Mouse (Mus musculus) olfactory bulb, adult 2 months (tissue): Measurements from ENCODE around the gene Iqsec1.

Experiments used
- CTCF ChIP-seq: fragments of 200-500 bp; IDR thresholded peaks from 2 replicates; pipeline ENCODE4 v1.5.1; 2012; ENCODE audit warnings: low read depth, mild to moderate bottlenecking, low read length, moderate library complexity; ENCODE audit not compliant: insufficient read depth
- POLR2A ChIP-seq: fragments of 200-500 bp; IDR thresholded peaks from 2 replicates; pipeline ENCODE4 v1.6.1; 2012; ENCODE audit warnings: mild to moderate bottlenecking, low read depth, low read length, moderate library complexity; ENCODE audit not compliant: insufficient read depth

DNA sequence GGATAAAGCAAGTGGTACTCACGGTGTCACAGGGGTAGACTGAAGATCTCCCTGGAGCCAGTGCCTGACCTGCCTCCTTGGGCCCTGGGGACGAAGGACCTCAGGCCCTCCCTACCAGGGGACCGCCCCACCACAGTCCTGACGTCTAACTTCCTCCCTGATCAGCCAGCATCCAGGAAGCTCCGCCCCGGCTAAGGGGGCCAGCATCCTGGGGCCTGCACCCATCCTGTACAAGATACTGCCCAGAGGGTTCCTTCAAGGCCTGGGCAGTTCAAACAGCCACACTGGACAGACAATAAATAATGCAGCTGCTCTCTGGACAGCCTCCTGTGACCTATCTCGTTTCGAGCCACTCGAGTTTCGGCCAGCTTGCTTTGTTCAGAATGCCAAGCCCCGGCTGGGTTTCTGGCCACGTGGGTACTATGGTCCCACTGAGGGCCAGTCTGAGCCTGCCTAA, 231.0 kb downstream of the Iqsec1 start:
- TF ChIP-seq POLR2A (no peak), CTCF (no peak)
